Mouse (Mus musculus): ENCODE data around the gene Syngap1.

The Syngap1 gene

DNA sequence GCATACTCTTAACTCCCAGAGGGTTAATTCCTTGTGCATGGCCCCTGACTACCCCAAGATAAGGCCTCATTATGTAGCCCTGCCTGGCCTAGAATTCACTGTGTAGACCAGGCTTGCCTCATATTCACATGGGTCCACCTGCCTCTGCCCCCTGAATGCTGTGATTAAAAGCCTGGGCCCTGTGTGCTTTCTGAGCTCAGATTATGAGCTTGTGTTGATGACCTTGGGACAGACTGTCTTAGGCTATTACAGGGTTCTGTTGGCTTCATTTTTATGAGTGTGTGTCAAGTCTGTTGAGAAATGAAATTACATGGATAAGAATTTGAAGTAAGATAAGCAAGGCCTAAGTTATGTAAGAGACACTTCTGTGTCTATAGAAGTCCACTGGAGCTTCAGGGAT lies 49.5 kb downstream of the Syngap1 start:
- no peak for DNase-seq (ENCODE audit: low read depth, low spot score)

DNA sequence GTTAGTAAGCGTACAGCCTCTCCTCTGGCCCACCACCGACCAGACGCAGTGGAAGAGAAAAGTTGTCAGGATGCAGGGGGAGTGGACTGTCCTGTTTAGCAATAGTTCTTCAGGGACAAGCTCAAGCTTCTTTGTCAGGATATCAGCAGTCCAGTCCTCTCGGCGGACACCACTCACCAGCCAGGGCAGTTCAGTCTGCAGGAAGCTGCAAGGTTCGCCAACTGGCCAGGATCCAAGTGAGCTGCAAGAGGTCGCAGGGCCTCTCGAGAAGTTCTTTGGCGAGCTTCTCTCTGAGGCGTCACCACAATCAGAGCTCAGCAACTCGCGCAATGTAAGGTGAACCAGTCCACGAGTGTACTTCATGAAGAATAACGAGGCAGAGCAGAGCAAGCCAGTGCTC lies 53.4 kb downstream of the Syngap1 start:
- DNase-seq (ENCODE audit: low read depth, low spot score): no peak

DNA sequence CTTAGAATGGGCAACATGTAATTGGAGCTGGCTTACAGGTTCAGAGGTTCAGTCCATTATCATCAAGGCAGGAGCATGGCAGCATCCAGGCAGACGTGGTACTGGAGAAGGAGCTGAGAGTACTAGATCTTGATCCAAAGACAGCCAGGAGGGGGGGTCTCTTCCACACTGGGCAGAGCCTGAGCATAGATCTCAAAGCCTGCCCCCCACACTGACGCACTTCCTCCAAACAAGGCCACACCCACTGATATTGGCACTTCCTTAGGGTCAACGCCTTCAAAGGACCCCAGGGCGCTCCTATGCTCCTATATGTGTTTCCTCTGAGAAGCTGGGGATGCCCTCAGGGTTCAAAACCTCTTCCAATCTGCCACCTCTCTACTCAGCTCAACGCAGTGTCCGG lies 54.0 kb downstream of the Syngap1 start:
- DNase-seq (ENCODE audit: low read depth, low spot score): no peak

DNA sequence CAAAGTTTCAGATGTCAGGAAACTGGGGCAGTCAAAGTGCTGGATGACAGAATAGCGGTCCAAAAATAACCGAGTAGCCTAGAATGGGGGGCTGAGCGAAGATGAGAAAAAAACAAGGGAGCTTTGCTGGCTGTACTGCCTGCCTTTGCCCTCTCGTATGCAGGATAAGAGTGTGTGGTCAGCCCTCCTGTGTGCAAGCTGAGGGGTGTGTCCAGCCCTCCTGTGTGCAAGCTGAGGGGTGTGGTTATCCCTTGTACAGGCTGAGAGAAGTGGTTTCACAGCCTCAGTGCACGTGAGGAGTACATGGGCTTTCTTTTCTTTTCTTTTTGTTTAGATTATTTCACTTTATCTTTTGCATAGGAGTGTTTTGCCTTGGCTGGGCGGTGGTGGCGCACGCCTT lies 54.5 kb downstream of the Syngap1 start:
- DNase-seq (ENCODE audit: low read depth, low spot score): no peak

DNA sequence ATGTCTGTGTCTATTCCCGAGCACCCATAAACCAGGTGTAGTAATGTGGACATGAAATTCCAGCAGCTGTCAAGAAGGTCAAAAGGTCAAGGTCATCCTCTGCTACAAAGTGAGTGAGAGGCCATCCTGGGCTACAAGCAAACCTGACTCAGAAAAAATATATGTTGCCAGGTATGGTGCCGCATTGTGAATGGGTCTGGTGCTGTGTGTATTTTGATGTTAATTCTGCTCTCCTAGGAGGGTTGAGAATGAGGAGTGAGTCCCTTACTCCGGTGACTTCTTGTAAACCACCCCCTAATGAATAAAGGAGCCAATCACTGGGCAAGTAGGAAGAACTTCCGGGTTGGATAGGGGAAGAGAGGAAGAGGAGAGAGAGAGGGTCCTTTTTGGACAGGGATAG lies 56.6 kb downstream of the Syngap1 start:
- no peak for DNase-seq (ENCODE audit: low read depth, low spot score)

DNA sequence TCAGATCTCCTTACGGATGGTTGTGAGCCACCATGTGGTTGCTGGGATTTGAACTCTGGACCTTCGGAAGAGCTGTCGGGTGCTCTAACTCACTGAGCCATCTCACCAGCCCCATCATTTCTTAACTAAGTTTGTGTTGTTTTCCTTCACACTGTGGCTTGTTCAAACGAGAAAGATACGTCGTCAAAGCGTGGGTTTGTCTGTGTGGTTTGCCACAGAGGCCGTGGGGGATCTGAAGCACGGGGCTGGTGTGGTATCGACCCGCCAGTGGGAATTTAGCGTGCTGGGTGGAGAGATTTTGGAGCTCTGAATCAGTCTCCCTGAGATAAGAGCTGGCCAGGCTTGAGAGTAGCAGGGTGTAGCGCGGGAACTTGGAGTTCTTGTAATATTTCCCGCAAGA lies 57.2 kb downstream of the Syngap1 start:
- DNase-seq (ENCODE audit: low read depth, low spot score): peak; percentile 50

DNA sequence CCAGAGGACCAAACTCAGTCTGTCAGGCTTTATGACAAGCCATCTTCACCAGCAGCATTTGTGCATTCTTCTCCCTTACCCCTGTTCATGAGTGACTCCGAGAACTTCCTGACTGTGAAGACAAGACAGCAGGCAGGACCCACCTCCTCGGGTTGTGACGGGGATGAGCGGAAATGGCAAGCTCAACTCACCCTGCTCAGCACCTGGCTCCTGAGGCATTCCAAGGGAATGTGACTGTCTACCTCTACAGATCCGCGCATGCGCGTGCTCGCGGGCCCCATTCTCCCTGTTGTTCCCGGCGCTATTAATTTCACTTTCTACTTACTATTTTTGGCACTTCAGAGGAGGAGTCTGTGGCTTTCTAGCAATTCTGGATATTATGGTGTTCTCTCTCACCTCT lies 58.9 kb downstream of the Syngap1 start:
- peak; percentile 63 for DNase-seq (ENCODE audit: low read depth, low spot score)

DNA sequence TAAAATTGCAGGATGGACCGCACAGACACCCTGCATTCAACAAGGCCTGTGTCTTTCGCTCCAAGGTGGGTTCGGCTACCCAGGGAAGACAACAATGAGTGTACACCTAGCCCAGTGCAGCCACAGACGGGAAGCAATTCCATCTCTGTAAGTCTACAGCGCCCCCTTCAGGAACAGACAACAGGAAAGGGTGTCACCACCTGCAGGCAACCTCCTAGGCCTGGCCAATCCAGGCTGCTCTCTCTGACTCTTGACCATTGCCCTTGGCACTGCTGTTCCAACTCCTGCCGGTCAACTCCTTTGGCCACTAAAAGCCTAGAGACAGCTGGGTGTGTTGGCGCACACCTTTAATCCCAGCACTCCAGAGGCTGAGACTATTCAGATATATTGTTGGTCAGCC lies 60.1 kb downstream of the Syngap1 start:
- peak; percentile 57 for DNase-seq (ENCODE audit: low read depth, low spot score)

DNA sequence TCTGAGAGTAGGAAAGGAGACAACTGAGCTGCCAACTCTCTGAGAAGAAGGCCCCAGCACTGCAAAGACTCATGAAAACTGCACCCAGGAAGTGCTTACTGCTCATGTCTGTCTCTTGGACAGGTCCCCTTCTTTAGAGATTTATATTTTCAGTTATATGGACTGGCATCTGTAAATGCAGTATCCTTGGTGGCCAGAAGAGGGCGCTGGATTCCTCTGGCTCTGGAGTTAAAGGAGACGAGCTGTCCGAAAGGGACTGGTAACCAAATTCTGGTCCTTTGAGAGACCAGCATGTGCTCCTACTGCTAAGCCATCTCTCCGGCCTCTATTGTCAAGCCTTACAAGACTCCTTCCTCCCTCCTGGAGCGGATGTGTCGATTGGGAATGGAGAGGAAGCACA lies 60.8 kb downstream of the Syngap1 start:
- DNase-seq (ENCODE audit: low read depth, low spot score): peak; percentile 52

DNA sequence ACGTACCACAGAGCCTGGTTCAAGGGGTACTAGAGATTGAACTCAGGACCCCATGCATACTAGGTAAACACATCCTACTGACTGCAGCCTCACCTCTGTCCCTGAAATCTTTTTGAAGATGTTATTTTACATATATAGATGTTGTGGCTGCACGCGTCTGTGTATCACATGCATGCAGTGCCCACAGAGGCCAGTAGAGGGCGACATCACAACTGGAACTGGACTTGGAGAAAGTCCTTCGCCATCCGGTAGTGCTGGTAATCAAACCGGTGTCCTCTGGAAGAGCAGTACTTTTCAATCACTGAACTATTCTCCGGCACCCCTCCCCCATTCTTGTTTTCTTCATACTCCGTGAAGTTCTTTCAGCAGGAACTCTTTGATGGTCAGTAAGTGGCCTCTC lies 63.4 kb downstream of the Syngap1 start:
- peak; percentile 45 for DNase-seq (ENCODE audit: low read depth, low spot score)

DNA sequence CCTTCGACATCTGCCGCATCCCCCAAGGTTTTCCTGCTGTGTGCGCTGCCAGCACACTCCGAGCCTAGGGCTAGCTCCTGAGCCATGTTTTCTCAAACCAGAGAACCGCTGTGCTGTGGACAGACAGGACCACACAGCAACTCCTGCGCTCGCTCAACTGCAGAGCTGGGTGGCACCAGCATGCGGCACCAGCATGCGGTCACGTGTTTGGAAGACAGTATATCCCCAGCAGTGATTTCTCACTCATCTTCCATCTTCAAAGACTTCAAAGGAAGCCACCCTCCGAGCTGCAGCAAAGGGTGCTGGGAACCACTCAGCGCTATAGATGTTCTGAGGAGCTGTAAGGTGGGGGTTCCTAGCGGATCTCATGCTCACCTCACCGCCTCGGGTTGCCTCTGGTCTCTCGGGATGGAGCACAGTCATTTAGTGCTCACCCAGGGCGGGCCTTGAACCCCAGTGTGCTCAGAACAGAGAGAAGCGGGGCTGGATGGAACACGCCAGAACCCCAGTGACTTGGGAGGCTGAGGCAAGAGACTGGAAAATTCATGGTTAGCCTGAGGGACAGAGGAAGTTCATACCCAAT lies 63.9 kb downstream of the Syngap1 start:
- DNase-seq (ENCODE audit: low read depth, low spot score): no peak

DNA sequence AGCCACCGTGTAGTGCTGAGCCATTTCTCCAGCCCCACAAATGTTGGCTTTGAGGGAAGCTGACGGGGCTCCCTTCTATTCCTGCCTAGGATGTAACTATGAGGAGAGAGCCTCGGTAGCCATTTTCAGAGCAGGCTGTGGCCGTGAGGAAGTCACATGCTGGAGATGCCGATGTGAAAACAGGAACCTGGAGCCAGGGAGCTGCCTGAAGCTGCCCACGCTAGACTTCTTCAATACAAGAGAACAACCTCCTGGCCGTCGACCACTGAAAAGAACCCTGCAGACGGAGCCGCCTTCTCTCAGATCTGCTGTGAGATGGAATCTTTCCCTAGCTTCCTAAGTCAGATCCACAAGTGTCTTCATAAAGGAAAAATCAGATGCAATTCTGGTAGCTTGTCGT lies 64.6 kb downstream of the Syngap1 start:
- DNase-seq (ENCODE audit: low read depth, low spot score): no peak

DNA sequence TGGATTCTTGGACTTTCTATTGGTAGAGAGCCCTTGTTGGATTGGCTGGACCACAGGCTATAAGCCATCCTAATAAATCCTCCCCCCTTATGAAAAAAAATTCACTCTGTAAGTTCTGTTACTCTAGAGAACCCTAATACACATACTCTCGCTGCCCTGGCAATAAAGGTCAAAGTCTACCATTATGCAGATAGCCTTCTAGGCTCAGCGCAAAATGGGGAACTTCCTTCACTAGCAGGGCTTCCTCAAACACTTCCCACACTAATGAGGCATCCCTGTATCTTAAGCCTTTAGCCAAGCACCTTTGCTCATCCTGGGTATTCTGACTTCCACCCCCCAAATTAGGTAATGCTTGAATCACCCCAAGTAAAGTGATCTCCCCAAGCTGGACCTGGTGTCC lies 67.2 kb downstream of the Syngap1 start:
- DNase-seq (ENCODE audit: low read depth, low spot score): no peak

DNA sequence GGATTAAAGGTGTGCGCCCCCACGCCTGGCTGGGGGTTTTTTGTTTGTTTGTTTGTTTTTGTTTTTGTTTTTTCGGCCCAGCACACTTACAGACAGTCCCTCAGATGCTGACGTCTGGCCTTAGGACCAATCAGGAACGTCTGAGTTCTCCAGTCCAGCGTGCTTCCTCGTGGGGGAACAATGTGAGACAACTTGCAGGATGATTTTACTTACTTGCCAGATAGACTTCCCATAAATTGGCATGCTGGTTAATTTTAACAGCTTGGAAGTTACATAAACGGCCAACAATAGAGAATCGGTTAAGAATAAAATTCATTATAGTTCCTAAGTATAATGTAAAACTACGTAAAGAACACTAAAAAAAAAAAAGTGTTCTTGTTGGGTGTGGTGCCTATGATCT lies 70.1 kb downstream of the Syngap1 start:
- DNase-seq (ENCODE audit: low read depth, low spot score): no peak

DNA sequence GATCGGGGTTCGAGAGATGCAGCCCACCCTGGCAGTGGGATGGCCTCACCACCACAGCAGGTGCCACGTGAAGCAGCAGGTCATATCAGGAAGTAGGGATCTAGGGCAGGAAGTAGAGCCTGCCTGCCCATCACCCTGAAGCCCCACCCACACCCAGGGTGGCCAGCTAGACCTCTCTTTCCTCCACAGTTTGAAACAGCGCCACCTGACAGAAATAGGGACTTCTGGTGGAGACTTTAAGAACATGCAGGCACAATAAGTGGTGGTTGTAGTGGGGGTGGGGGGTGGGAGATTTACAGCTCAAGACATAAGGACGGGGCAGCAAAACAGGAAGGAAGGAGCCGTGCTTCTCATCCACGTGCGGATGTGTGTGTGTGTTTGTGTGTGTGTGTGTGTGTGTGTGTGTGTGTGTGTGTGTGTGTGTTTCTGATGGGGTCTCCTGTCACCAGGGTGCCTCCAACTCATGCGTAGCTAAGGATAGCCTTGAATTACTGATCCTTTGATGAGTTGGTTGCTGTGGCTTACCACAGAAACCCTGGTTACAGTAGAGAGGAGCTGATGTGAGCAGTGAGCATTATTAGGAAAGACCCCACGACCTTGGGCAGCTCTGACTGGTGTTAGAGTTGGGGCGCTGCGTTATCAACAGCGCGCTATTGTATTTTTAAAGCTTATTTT lies 71.1 kb downstream of the Syngap1 start:
- peak; percentile 83 for DNase-seq (ENCODE audit: low read depth, low spot score)

DNA sequence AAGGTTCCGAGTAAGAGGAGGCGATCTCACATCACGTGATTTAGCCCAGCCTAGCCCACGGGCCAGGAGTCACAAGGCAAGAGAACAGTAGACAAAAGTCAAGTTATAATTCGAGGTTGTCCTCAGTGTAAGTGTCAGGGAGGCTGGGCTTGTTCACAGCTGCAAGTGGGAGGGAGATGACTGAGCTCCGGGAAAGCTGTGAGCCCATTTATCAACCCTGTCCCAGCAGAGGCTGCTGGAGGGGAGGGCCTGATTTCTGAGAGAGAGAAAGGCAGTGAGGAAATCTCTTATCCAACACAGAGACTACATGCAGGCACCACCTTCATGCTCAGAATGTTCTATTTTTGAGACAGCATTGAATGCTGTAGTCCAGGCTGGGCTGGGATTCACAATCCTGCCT lies 71.9 kb downstream of the Syngap1 start:
- DNase-seq (ENCODE audit: low read depth, low spot score): peak; percentile 26

DNA sequence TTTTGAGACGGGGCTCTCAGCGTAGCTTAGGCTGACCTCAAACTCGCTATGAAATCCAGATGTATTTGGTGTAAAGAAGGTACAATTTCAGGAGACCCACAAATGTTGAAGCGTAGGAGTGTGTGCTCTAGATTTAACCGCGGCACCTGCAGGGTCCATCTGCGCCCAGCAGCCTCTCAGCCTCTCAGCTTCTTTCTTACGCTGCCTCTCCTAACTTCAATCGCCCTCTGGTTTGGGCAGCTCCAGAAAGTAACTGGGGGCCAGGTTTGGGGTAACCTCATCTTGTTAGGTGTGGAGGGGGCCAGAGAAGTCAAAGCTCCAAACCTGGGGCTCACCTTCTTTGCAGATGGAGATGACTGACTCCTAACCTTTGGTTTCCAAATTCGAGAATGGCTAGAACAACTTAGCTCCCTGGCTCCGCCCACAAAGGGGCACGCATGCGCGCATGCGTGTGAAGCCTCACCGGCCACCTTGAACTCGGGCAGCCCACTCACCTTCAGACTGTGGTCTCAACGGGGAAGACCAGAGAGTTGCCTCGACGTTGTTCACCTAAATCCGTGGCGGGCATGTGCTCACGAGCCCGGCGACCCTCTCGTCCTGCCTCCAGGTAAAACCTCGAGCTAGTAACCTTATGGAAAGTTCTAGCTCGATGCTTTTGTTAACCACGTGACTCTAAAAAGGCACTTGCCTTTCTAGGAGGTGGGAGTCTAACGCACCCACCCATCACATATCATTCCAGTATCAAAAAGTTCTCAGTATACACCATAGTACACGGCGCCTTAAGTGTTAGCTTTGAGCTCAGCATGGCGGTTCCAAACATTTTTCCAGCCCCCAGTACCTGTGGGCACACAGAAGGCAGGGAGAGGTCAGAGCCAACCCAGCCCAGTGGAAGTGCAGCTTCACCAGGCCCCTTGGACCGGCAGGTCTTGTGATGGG lies 76.8 kb downstream of the Syngap1 start:
- DNase-seq (ENCODE audit: low read depth, low spot score): peak; percentile 93

DNA sequence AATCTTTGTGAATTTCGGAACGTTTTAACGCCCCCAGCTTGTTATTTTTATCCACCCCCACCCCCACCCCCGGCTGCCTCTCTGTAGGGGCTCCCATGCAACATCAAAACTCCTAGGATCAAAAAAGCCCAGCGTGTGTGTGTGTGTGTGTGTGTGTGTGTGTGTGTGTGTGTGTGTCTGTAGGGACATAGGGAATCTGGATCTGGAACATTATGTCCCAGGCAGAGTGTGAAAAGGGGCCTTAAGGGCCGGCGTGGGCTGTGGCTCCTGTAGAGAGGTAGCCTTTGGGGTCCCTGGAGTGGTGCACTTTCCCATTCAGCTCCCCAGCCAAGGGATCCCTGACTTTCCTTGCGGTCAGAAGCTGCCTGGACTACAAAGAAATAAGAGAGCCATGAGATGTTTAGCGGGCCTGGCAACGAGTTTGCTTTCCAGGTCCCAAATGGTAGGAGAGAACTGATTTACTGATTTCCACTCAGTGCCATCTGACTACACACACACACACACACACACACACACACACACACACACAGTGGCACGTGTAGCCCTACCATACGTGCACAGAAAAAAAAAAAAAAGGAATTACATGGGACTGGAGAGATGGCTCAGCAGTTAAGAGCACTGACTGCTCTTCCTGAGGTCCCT lies 77.6 kb downstream of the Syngap1 start:
- DNase-seq (ENCODE audit: low read depth, low spot score): no peak

DNA sequence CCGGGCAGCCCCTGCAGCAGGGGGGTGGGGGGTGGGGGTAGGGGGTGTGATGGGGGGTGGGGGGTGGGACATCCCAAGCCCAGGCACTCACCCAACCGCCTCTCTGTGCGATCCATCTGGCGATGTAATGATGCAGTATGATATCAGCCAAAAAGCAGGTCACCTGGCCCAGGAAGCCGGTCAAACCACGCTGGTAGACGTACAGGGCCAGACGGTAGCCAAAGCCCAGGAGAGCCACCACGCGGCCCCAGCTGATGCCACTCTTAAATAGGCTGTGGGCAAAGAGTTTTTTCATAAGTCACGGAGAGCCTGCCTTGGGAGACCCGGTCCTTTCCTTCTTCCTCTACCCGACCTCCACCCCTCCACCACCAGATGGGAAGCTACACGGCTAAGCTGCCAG lies 80.0 kb downstream of the Syngap1 start:
- DNase-seq (ENCODE audit: low read depth, low spot score): no peak

DNA sequence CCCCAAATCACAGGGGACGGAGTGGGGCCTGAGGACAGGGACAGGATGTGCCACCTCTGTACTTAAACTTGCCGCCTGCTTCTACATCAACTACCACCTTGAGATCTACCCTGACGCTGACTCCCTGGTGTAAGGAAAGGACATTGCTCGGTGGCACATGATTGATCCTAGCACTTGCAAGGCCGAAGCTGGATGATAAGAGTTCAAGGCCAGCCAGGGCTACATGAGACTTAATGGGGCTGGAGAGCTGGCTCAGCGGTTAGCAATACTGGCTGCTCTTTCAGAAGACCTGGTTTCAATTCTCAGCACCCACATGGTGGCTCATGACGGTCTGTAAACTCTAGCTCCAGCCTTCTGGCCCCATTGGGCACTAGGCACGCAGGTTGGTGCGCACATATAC lies 80.7 kb downstream of the Syngap1 start:
- DNase-seq (ENCODE audit: low read depth, low spot score): no peak

All from CD4-positive helper T cell, adult 2 months (primary cell).